Mouse (Mus musculus): ENCODE measurements at regions not wholly inside any gene's neighbourhood (a gene's known extent, or its start where the extent isn't known, plus 50 kb on each side); places are given as distances from the start of the nearest gene placed in this dataset.
"Not testable (repeated sequence)": the region's sequence is repeated elsewhere in the genome, so short reads cannot be mapped to it uniquely, and the experiment has no call there.

- not testable (repeated sequence) for H3K9me3 ChIP-seq; H3K9ac ChIP-seq (replicated peaks); H3K27me3 ChIP-seq; H3K36me3 ChIP-seq; H3K4me2 ChIP-seq (replicated peaks); H3K4me1 ChIP-seq (replicated peaks); H3K4me3 ChIP-seq (replicated peaks); H3K27ac ChIP-seq
- 45% methylated on average over 5 of the region's 5 CpGs for WGBS
- ATAC-seq: peak; percentile 79
Observed at GRCm38 (mm10) chr10:104713281-104713915, 519.6 kb downstream of the Gm4340 start.
